Mouse (Mus musculus) liver, embryonic 12.5 days (tissue): ENCODE data around the gene Vps72. TPM values are rescaled to one million over a fixed set of nuclear protein-coding genes. Genes with fewer than 3 reads are reported as not detected.

Experiments used
- ATAC-seq: fragments of 200-750 bp; cut with Nextera tagmentation; 2 replicates; pipeline ENCODE4 v1.8.0; 2017; ENCODE audit warnings: moderate number of reproducible peaks, mild to moderate bottlenecking, moderate library complexity
- H3K27ac ChIP-seq: fragments of 300-500 bp; sonication (generic); 2 replicates; pipeline ENCODE4 v1.5.1; 2016; ENCODE audit warnings: mild to moderate bottlenecking
- H3K27me3 ChIP-seq: fragments of 300-500 bp; sonication (generic); replicated peaks from 2 replicates; pipeline ENCODE4 v1.6.1; 2016; ENCODE audit warnings: mild to moderate bottlenecking, moderate library complexity
- H3K36me3 ChIP-seq: fragments of 300-500 bp; sonication (generic); 2 replicates; pipeline ENCODE4 v1.6.1; 2016; ENCODE audit warnings: mild to moderate bottlenecking, moderate library complexity
- H3K4me1 ChIP-seq: fragments of 300-500 bp; sonication (generic); 2 replicates; pipeline ENCODE4 v1.6.1; 2016
- H3K4me2 ChIP-seq: fragments of 300-500 bp; sonication (generic); 2 replicates; pipeline ENCODE4 v1.6.1; 2016; ENCODE audit warnings: mild to moderate bottlenecking, moderate library complexity
- H3K4me3 ChIP-seq: fragments of 300-500 bp; sonication (generic); 2 replicates; pipeline ENCODE4 v1.5.1; 2016; ENCODE audit warnings: mild to moderate bottlenecking, moderate library complexity
- H3K9ac ChIP-seq: fragments of 300-500 bp; sonication (generic); 2 replicates; pipeline ENCODE4 v1.6.1; 2016; ENCODE audit warnings: mild to moderate bottlenecking, moderate library complexity
- H3K9me3 ChIP-seq: fragments of 300-500 bp; sonication (generic); replicated peaks from 2 replicates; pipeline ENCODE4 v1.6.1; 2016; ENCODE audit warnings: mild to moderate bottlenecking, moderate library complexity
- WGBS: fragments of 180-500 bp; shearing (Covaris S2); methylation state at CpG from one replicate; pipeline ENCODE4 v1.1.7; 2016; ENCODE audit not compliant: insufficient replicate concordance; 5-methylcytosine and 5-hydroxymethylcytosine counted together
- polyA plus RNA-seq: library from polyadenylated mRNA; unstranded; fragments of >200 nt; fragmentation: Nextera tagmentation; extraction: Ambion mirVana; gene quantifications from 2 replicates; pipeline ENCODE4 v1.2.1, GENCODE M21; 2016

Vps72 gene
- polyA plus RNA-seq = 53.7 and 56.2 TPM in 2 replicates

GRCm38 (mm10) chr3:95110911-95111726 lies at the start of gene Vps72:
Gene Vps72 (plus strand): TSS chr3:95111022.
- Histone ChIP-seq H3K4me1 (peaks cover 42% of the 10 kb centered on the region), H3K4me3 (peak within 1 kb of the TSS; percentile 83)
- whole genome bisulfite sequencing = 1% methylated on average over 54 of the region's 54 CpGs

GRCm38 (mm10) chr3:95063741-95064140 lies 47.1 kb upstream of the Vps72 start:
- no peak overlapping the region for H3K27ac ChIP-seq
- no peak for ATAC-seq
- no peak overlapping the region for H3K4me2 ChIP-seq

More at GRCm38 (mm10) chr3:95110911-95111726, at the start of gene Vps72:
- Histone ChIP-seq H3K27ac (peak within 1 kb of the TSS; percentile 94), H3K9ac (peak within 1 kb of the TSS; percentile 85), H3K4me2 (peak within 1 kb of the TSS; percentile 70), H3K9me3 (no peaks in the 10 kb centered on the region), H3K36me3 (peaks cover 17% of the 10 kb centered on the region), H3K27me3 (no peaks in the 10 kb centered on the region)
- ATAC-seq = peak; percentile 71

GRCm38 (mm10) chr3:95065553-95065952 lies 45.3 kb upstream of the Vps72 start:
- Histone ChIP-seq H3K4me3 (no peak overlapping the region), H3K36me3 (peaks cover 99% of the 10 kb centered on the region), H3K27ac (no peak overlapping the region), H3K4me2 (no peak overlapping the region), H3K27me3 (no peaks in the 10 kb centered on the region), H3K9me3 (no peaks in the 10 kb centered on the region), H3K4me1 (no peaks in the 10 kb centered on the region), H3K9ac (no peak overlapping the region)
- no peak for ATAC-seq
- WGBS = 88% methylated on average over 1 of the region's 1 CpGs

More at GRCm38 (mm10) chr3:95063741-95064140, 47.1 kb upstream of the Vps72 start:
- no peaks in the 10 kb centered on the region for H3K9me3 ChIP-seq
- WGBS = 90% methylated on average over 4 of the region's 4 CpGs
- H3K4me3 ChIP-seq = no peak overlapping the region
- no peak overlapping the region for H3K9ac ChIP-seq
- H3K4me1 ChIP-seq = no peaks in the 10 kb centered on the region
- peaks cover 99% of the 10 kb centered on the region for H3K36me3 ChIP-seq
- no peaks in the 10 kb centered on the region for H3K27me3 ChIP-seq

- ATAC-seq = no peak
- Histone ChIP-seq H3K27me3 (no peaks in the 10 kb centered on the region), H3K27ac (no peak overlapping the region), H3K9me3 (no peaks in the 10 kb centered on the region), H3K4me2 (no peak overlapping the region), H3K36me3 (peaks cover 99% of the 10 kb centered on the region), H3K4me1 (no peaks in the 10 kb centered on the region), H3K4me3 (no peak overlapping the region), H3K9ac (no peak overlapping the region)
- WGBS = 84% methylated on average over 6 of the region's 6 CpGs
Observed at GRCm38 (mm10) chr3:95066095-95066494, 44.7 kb upstream of the Vps72 start.

- Histone ChIP-seq H3K27ac (no peak overlapping the region), H3K4me2 (no peak overlapping the region), H3K9ac (no peak overlapping the region), H3K4me1 (no peaks in the 10 kb centered on the region), H3K36me3 (peaks cover 99% of the 10 kb centered on the region), H3K27me3 (no peaks in the 10 kb centered on the region), H3K4me3 (no peak overlapping the region), H3K9me3 (no peaks in the 10 kb centered on the region)
- ATAC-seq = no peak
- WGBS = 80% methylated on average over 11 of the region's 11 CpGs
Observed at GRCm38 (mm10) chr3:95066570-95066969, 44.3 kb upstream of the Vps72 start.

- no peak overlapping the region for H3K9ac ChIP-seq
- ATAC-seq = no peak
- H3K36me3 ChIP-seq = peaks cover 95% of the 10 kb centered on the region
- H3K4me2 ChIP-seq = no peak overlapping the region
- H3K27ac ChIP-seq = no peak overlapping the region
- H3K27me3 ChIP-seq = no peaks in the 10 kb centered on the region
- 80% methylated on average over 2 of the region's 2 CpGs for WGBS
- no peaks in the 10 kb centered on the region for H3K4me1 ChIP-seq
- no peaks in the 10 kb centered on the region for H3K9me3 ChIP-seq
- no peak overlapping the region for H3K4me3 ChIP-seq
Observed at GRCm38 (mm10) chr3:95071606-95072005, 39.2 kb upstream of the Vps72 start.

GRCm38 (mm10) chr3:95088071-95088470 lies 22.8 kb upstream of the Vps72 start:
- H3K27me3 ChIP-seq = no peaks in the 10 kb centered on the region
- WGBS = 93% methylated on average over 1 of the region's 1 CpGs
- H3K27ac ChIP-seq = no peak overlapping the region
- no peaks in the 10 kb centered on the region for H3K9me3 ChIP-seq
- no peak overlapping the region for H3K4me2 ChIP-seq
- no peaks in the 10 kb centered on the region for H3K4me1 ChIP-seq
- H3K9ac ChIP-seq = no peak overlapping the region
- H3K4me3 ChIP-seq = no peak overlapping the region
- ATAC-seq = no peak
- H3K36me3 ChIP-seq = peaks cover 29% of the 10 kb centered on the region

GRCm38 (mm10) chr3:95100854-95101253 lies 10.0 kb upstream of the Vps72 start:
- 25% methylated on average over 2 of the region's 2 CpGs for WGBS
- peaks cover 51% of the 10 kb centered on the region for H3K4me1 ChIP-seq

GRCm38 (mm10) chr3:95105121-95105520 lies 5.7 kb upstream of the Vps72 start:
- peak overlapping the region; percentile 90 for H3K27ac ChIP-seq
- peaks cover 68% of the 10 kb centered on the region for H3K4me1 ChIP-seq
- 9% methylated on average over 4 of the region's 4 CpGs for WGBS

More at GRCm38 (mm10) chr3:95100854-95101253, 10.0 kb upstream of the Vps72 start:
- H3K4me3 ChIP-seq = no peak overlapping the region
- H3K4me2 ChIP-seq = no peak overlapping the region
- ATAC-seq = no peak
- no peak overlapping the region for H3K9ac ChIP-seq
- no peaks in the 10 kb centered on the region for H3K9me3 ChIP-seq
- no peak overlapping the region for H3K27ac ChIP-seq
- no peaks in the 10 kb centered on the region for H3K27me3 ChIP-seq
- peaks cover 57% of the 10 kb centered on the region for H3K36me3 ChIP-seq

GRCm38 (mm10) chr3:95105586-95106337 lies 5.1 kb upstream of the Vps72 start:
- WGBS = under 1% methylated on average over 16 of the region's 16 CpGs
- Histone ChIP-seq H3K36me3 (peaks cover 25% of the 10 kb centered on the region), H3K9ac (peak overlapping the region; percentile 89), H3K4me2 (peak overlapping the region; percentile 74), H3K27me3 (no peaks in the 10 kb centered on the region), H3K9me3 (no peaks in the 10 kb centered on the region), H3K27ac (peak overlapping the region; percentile 90), H3K4me3 (peak overlapping the region; percentile 91), H3K4me1 (peaks cover 71% of the 10 kb centered on the region)
- peak; percentile 33; the same call in 1 of the 2 replicates for ATAC-seq

More at GRCm38 (mm10) chr3:95105121-95105520, 5.7 kb upstream of the Vps72 start:
- H3K9ac ChIP-seq = peak overlapping the region; percentile 89
- no peak for ATAC-seq
- H3K4me2 ChIP-seq = peak overlapping the region; percentile 74
- no peaks in the 10 kb centered on the region for H3K27me3 ChIP-seq
- H3K9me3 ChIP-seq = no peaks in the 10 kb centered on the region
- H3K4me3 ChIP-seq = peak overlapping the region; percentile 91
- H3K36me3 ChIP-seq = peaks cover 26% of the 10 kb centered on the region

GRCm38 (mm10) chr3:95106338-95107117 lies 4.3 kb upstream of the Vps72 start, which contains the start of gene Pip5k1a:
Gene Pip5k1a (minus strand): TSS chr3:95106930.
- WGBS = under 1% methylated on average over 51 of the region's 51 CpGs
- H3K9ac ChIP-seq = peak within 1 kb of the TSS; percentile 89
- no peaks in the 10 kb centered on the region for H3K9me3 ChIP-seq
- peaks cover 64% of the 10 kb centered on the region for H3K4me1 ChIP-seq
- peaks cover 17% of the 10 kb centered on the region for H3K36me3 ChIP-seq
- peak within 1 kb of the TSS; percentile 91 for H3K4me3 ChIP-seq
- ATAC-seq = peak; percentile 83
- H3K27me3 ChIP-seq = no peaks in the 10 kb centered on the region
- peak within 1 kb of the TSS; percentile 75 for H3K4me2 ChIP-seq
- H3K27ac ChIP-seq = peak within 1 kb of the TSS; percentile 90
